Mouse (Mus musculus): ENCODE measurements around the gene Zeb2. TPM values are rescaled to one million over a fixed set of nuclear protein-coding genes. Genes with fewer than 3 reads are reported as not detected.

Gene Zeb2
- polyA plus RNA-seq, 1 experiment from 2014 or later: 44.5 TPM

DNA sequence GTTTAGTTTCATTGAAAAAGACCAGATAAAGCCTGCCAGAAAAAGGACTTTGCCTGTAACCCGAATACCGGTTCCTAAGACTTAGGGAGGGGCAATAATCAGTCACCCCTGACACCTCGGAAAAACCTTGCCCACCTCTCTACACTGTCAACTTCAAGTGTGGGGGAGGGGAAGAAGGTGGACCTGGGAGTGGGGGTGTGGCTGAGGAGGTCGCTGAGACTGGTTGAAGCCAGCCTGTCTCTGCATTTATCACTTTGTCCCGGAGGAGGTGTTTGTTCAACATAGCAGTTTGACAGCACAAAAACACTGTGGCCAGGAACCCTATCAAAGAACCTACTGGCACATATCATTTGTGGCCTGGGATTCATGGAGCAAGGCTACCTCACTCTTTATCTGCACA is 19.2 kb downstream of the Zeb2 start:
- no peak overlapping the region for H3K4me2 ChIP-seq (ENCODE audit: low read length)
- H3K9ac ChIP-seq (ENCODE audit: low read length): no peak overlapping the region
- H3K4me3 ChIP-seq (ENCODE audit: low read depth, low read length): no peak overlapping the region
- ATAC-seq (replicated peaks; ENCODE audit: low FRiP score, low TSS enrichment, low read depth) (no peak), DNase-seq (ENCODE audit: low spot score) (peak; percentile 47)
- H3K27ac ChIP-seq (ENCODE audit: low read depth): no peak overlapping the region
- H3K36me3 ChIP-seq (ENCODE audit: control insufficient read depth, insufficient read depth, low read length): peaks cover 19% of the 10 kb centered on the region; the same call in 1 of the 2 replicates
- 12% methylated on average over 5 of the region's 5 CpGs for WGBS
- no peaks in the 10 kb centered on the region for H3K9me3 ChIP-seq (ENCODE audit: control insufficient read depth, low read length)
- peaks cover 18% of the 10 kb centered on the region for H3K4me1 ChIP-seq (replicated peaks; ENCODE audit: control insufficient read depth, insufficient read depth, low read length)
- H3K27me3 ChIP-seq (replicated peaks; ENCODE audit: control insufficient read depth, insufficient read depth, low read length): 0 out of 2 replicates have a peak, but pooled peaks cover 4% of the 10 kb centered on the region

DNA sequence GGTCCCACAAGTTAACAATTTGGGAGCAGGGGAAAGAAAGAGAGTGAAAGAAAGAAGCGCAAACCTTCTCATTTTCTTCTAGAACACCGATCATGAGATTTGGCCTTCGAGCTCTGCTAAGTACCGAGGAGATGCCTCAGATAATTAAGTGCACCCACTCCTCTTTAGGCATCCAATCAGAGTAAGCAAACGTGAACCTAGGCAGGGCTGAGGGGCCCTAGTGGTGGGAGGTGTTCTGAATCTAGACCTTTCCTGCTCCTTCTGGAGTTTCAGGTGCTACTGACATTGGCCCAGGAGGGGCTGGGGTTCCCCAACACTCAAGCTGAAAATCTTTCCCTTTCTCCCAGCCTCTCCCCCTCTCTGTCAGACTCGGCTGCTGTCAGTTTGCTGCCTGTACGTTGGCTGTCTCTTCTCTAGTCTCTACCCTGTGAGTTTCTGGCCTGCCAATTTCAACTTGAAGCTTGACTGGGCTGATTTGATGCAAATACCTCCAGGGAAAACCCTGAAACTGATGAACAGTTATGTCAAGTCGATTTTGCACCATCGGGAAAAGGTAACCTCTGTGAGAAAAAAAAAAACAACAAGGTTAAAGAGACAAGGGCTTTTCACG is 20.5 kb downstream of the Zeb2 start:
- ATAC-seq (replicated peaks; ENCODE audit: low FRiP score, low TSS enrichment, low read depth): no peak
- WGBS: 45% methylated on average over 10 of the region's 10 CpGs
- Histone ChIP-seq H3K9me3 (ENCODE audit: control insufficient read depth, low read length) (no peaks in the 10 kb centered on the region), H3K4me1 (replicated peaks; ENCODE audit: control insufficient read depth, insufficient read depth, low read length) (peaks cover 18% of the 10 kb centered on the region), H3K27me3 (replicated peaks; ENCODE audit: control insufficient read depth, insufficient read depth, low read length) (no peaks in the 10 kb centered on the region), H3K9ac (ENCODE audit: low read length) (no peak overlapping the region), H3K4me3 (ENCODE audit: low read depth, low read length) (no peak overlapping the region), H3K36me3 (ENCODE audit: control insufficient read depth, insufficient read depth, low read length) (peaks cover 19% of the 10 kb centered on the region; the same call in 1 of the 2 replicates), H3K27ac (ENCODE audit: low read depth) (peak overlapping the region; percentile 29; the same call in 1 of the 2 replicates), H3K4me2 (ENCODE audit: low read length) (no peak overlapping the region)
- DNase-seq (ENCODE audit: low spot score): peak; percentile 52

DNA sequence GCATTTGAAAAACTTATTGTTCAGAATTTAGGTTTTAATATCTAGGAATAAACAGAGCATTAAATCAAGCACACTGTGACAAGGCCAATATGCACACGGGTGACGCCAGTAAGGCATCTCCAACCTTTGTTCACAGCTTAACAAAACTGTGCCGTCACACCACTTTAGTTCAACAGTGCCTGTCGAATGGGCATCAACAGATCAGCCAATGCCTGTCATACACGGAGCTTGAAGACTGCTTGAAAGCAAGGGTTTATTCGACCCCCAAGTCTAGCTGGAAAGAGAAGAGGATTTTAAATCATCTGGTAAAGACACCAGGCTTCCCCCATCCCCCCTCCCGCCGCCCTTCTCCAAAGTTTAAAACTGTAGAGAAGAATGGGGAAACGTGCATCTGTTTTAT is 21.4 kb downstream of the Zeb2 start:
- ATAC-seq (replicated peaks; ENCODE audit: low FRiP score, low TSS enrichment, low read depth): no peak
- H3K36me3 ChIP-seq (ENCODE audit: control insufficient read depth, insufficient read depth, low read length): peaks cover 19% of the 10 kb centered on the region; the same call in 1 of the 2 replicates
- peak; percentile 51 for DNase-seq (ENCODE audit: low spot score)

DNA sequence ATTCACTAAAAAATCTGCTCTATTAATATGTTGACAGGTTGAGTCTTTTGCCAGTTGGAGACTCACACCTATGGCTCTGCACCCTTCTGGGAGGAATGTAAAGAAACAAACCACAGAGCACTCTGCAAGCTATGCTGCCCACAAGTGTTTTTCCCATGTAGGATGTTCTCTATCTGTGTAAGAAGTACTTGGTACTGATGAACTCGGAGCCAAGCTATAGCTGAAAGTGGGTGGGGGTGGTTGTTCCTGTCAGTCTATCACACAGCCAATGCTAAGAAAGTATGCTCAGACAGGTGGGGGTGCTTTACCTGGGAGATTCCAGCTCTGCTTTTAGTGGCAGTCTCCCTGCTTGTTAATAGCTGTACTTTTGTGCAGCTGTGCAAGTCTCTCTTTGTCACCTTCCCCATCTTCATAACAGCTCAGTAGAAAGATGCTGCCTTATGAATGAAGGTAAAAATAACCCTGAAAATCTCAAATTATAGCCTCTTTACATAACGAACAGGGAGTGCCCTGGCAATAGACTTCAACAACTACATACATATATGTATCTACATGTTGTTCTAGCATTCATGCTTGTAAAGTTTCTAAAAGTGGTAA is 22.7 kb downstream of the Zeb2 start:
- H3K9me3 ChIP-seq (ENCODE audit: control insufficient read depth, low read length): no peaks in the 10 kb centered on the region
- 78% methylated on average over 2 of the region's 2 CpGs for WGBS
- no peaks in the 10 kb centered on the region for H3K27me3 ChIP-seq (replicated peaks; ENCODE audit: control insufficient read depth, insufficient read depth, low read length)
- peaks cover 14% of the 10 kb centered on the region; the same call in 1 of the 2 replicates for H3K36me3 ChIP-seq (ENCODE audit: control insufficient read depth, insufficient read depth, low read length)
- no peak overlapping the region for H3K9ac ChIP-seq (ENCODE audit: low read length)
- H3K4me1 ChIP-seq (replicated peaks; ENCODE audit: control insufficient read depth, insufficient read depth, low read length): peaks cover 15% of the 10 kb centered on the region
- ATAC-seq (replicated peaks; ENCODE audit: low FRiP score, low TSS enrichment, low read depth) (no peak), DNase-seq (ENCODE audit: low spot score) (peak; percentile 45)
- no peak overlapping the region for H3K4me3 ChIP-seq (ENCODE audit: low read depth, low read length)
- H3K27ac ChIP-seq (ENCODE audit: low read depth): no peak overlapping the region
- no peak overlapping the region for H3K4me2 ChIP-seq (ENCODE audit: low read length)

More for the DNA sequence above, 21.4 kb downstream of the Zeb2 start:
- no peak overlapping the region for H3K4me2 ChIP-seq (ENCODE audit: low read length)
- WGBS: 32% methylated on average over 9 of the region's 9 CpGs
- no peaks in the 10 kb centered on the region for H3K9me3 ChIP-seq (ENCODE audit: control insufficient read depth, low read length)
- H3K4me3 ChIP-seq (ENCODE audit: low read depth, low read length): no peak overlapping the region
- H3K9ac ChIP-seq (ENCODE audit: low read length): no peak overlapping the region
- no peaks in the 10 kb centered on the region for H3K27me3 ChIP-seq (replicated peaks; ENCODE audit: control insufficient read depth, insufficient read depth, low read length)
- H3K27ac ChIP-seq (ENCODE audit: low read depth): no peak overlapping the region
- H3K4me1 ChIP-seq (replicated peaks; ENCODE audit: control insufficient read depth, insufficient read depth, low read length): peaks cover 15% of the 10 kb centered on the region

DNA sequence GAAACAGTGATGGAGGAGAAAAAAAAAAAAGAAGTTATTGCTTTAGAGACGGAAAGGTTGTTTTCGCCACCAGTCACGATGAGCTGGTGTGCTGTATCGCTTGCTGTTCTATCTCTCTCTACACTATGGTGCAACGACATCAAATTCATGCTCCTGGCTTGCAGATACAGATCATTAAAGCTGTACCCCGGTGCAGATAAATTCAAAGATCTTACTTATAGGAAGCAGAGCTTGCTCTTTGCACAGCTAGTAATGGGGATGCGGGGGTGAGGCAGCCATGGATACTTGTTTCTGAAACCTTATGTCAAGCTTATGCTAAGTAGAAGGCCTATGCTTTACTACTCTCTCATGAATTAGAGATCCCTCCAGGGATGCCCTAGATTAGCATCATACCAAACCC is 23.7 kb downstream of the Zeb2 start:
- ATAC-seq (replicated peaks; ENCODE audit: low FRiP score, low TSS enrichment, low read depth): no peak
- no peak overlapping the region for H3K27ac ChIP-seq (ENCODE audit: low read depth)
- peaks cover 15% of the 10 kb centered on the region for H3K4me1 ChIP-seq (replicated peaks; ENCODE audit: control insufficient read depth, insufficient read depth, low read length)
- H3K4me2 ChIP-seq (ENCODE audit: low read length): no peak overlapping the region
- peaks cover 14% of the 10 kb centered on the region; the same call in 1 of the 2 replicates for H3K36me3 ChIP-seq (ENCODE audit: control insufficient read depth, insufficient read depth, low read length)
- no peaks in the 10 kb centered on the region for H3K27me3 ChIP-seq (replicated peaks; ENCODE audit: control insufficient read depth, insufficient read depth, low read length)
- no peaks in the 10 kb centered on the region for H3K9me3 ChIP-seq (ENCODE audit: control insufficient read depth, low read length)
- WGBS: 93% methylated on average over 7 of the region's 7 CpGs
- no peak overlapping the region for H3K9ac ChIP-seq (ENCODE audit: low read length)
- no peak overlapping the region for H3K4me3 ChIP-seq (ENCODE audit: low read depth, low read length)
- peak; percentile 47 for DNase-seq (ENCODE audit: low spot score)

DNA sequence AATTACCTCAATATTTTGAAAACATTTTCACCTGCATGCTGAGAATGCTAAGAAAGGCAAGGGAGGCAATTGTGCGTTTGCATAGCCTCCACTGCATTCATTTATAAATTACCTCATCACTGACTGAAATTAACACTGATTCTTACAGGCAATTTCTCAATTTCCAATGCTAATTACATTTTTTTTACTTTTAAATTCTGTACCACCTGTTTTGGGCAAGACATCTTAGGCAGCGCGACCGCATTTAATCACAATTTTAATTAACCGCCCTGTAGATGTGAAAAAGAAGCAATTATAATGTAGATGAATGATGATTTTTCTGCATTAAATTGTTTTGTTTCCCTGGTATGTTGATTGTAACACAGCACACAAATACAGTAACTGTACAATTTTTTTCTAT is 24.5 kb downstream of the Zeb2 start:
- Histone ChIP-seq H3K27me3 (replicated peaks; ENCODE audit: control insufficient read depth, insufficient read depth, low read length) (no peaks in the 10 kb centered on the region), H3K4me2 (ENCODE audit: low read length) (no peak overlapping the region), H3K27ac (ENCODE audit: low read depth) (no peak overlapping the region), H3K4me1 (replicated peaks; ENCODE audit: control insufficient read depth, insufficient read depth, low read length) (peaks cover 11% of the 10 kb centered on the region), H3K9ac (ENCODE audit: low read length) (no peak overlapping the region), H3K9me3 (ENCODE audit: control insufficient read depth, low read length) (no peaks in the 10 kb centered on the region), H3K4me3 (ENCODE audit: low read depth, low read length) (no peak overlapping the region), H3K36me3 (ENCODE audit: control insufficient read depth, insufficient read depth, low read length) (peaks cover 14% of the 10 kb centered on the region; the same call in 1 of the 2 replicates)
- ATAC-seq (replicated peaks; ENCODE audit: low FRiP score, low TSS enrichment, low read depth) (no peak), DNase-seq (ENCODE audit: low spot score) (no peak)
- WGBS: 91% methylated on average over 5 of the region's 5 CpGs

DNA sequence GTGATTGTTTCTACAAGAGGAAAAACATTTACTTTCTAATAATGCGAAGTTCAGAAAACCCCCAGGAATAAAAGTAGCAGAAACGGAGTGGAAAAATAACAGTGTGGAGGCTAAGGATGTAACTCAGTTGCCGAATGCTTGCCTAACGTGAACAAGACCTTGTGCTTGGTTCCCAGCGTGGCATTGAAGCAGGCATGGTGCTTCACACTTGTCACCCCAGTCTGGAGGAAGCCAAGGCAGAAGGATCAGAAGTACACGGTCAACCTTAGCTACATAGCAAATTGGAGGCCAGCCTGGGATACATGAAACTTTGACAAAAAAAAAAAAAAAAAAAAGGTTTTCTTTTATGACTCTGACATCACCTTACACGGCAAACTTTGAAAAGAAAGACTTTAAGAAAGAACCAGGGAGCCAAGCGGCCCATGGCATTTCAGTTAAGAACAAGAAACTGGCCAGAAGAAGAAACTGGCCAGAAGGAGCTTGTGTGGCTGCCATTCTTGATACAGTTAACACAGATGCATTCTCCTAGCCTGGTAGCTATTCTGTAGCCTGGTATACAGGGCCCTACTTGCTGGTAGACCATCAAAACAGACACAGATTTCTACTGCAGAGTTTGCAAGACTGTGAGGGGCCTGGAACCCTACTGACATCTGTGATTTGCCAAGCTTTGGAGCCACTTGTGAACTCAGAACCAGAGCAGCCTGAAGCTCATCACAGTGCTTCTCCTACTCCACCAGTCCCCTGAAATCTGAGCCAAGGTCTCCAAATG is 26.5 kb downstream of the Zeb2 start:
- no peak overlapping the region for H3K4me2 ChIP-seq (ENCODE audit: low read length)
- H3K36me3 ChIP-seq (ENCODE audit: control insufficient read depth, insufficient read depth, low read length): peaks cover 14% of the 10 kb centered on the region; the same call in 1 of the 2 replicates
- H3K4me3 ChIP-seq (ENCODE audit: low read depth, low read length): no peak overlapping the region
- H3K27me3 ChIP-seq (replicated peaks; ENCODE audit: control insufficient read depth, insufficient read depth, low read length): no peaks in the 10 kb centered on the region
- WGBS: 86% methylated on average over 8 of the region's 8 CpGs
- H3K4me1 ChIP-seq (replicated peaks; ENCODE audit: control insufficient read depth, insufficient read depth, low read length): 0 out of 2 replicates have a peak, but pooled peaks cover 2% of the 10 kb centered on the region
- no peaks in the 10 kb centered on the region for H3K9me3 ChIP-seq (ENCODE audit: control insufficient read depth, low read length)
- ATAC-seq (replicated peaks; ENCODE audit: low FRiP score, low TSS enrichment, low read depth) (no peak), DNase-seq (ENCODE audit: low spot score) (peak; percentile 36)
- no peak overlapping the region for H3K27ac ChIP-seq (ENCODE audit: low read depth)
- no peak overlapping the region for H3K9ac ChIP-seq (ENCODE audit: low read length)

DNA sequence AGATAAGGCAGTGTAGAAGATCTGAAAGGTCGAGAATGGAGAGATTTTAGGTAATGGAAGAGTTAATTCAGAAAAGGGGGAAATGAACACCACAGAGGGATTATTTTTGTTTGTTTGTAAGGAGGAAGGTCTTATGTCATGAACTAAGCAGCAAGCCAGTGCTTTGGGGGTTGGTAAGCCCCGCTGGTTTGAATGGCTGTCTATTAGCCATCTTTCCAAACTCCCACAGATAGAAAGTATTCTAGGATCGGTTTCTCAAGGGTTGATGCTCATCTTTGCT is 28.0 kb downstream of the Zeb2 start:
- peaks cover 14% of the 10 kb centered on the region; the same call in 1 of the 2 replicates for H3K36me3 ChIP-seq (ENCODE audit: control insufficient read depth, insufficient read depth, low read length)
- ATAC-seq (replicated peaks; ENCODE audit: low FRiP score, low TSS enrichment, low read depth): no peak
- no peak overlapping the region for H3K27ac ChIP-seq (ENCODE audit: low read depth)
- DNase-seq (ENCODE audit: low spot score): no peak
- 69% methylated on average over 3 of the region's 3 CpGs for WGBS
- H3K9ac ChIP-seq (ENCODE audit: low read length): no peak overlapping the region
- 0 out of 2 replicates have a peak, but pooled peaks cover 2% of the 10 kb centered on the region for H3K4me1 ChIP-seq (replicated peaks; ENCODE audit: control insufficient read depth, insufficient read depth, low read length)
- H3K4me2 ChIP-seq (ENCODE audit: low read length): no peak overlapping the region
- H3K9me3 ChIP-seq (ENCODE audit: control insufficient read depth, low read length): no peaks in the 10 kb centered on the region
- no peaks in the 10 kb centered on the region for H3K27me3 ChIP-seq (replicated peaks; ENCODE audit: control insufficient read depth, insufficient read depth, low read length)
- H3K4me3 ChIP-seq (ENCODE audit: low read depth, low read length): no peak overlapping the region

All from intestine, embryonic 14.5 days (tissue).